Mouse (Mus musculus): ENCODE measurements around the gene Pbx1.

DNA sequence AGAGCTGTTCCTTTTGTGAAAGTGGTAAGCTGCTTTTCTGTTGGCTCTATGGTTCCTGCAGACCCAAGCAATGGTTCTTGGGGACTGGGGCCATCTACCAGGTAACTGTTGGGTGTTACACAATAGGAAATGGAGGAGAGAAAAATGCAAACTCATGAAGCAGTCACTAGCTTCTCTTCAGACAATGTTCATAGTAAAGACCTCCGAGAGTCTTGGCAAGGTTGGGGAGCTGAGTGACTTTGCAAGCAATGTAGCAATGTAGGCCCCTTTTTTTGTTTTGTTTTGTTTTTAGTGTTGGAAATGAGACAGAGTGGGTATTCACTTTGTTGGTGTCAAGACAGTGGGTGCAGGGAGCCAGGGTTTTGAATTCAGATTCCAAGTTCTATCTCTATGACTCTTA lies 198.9 kb downstream of the Pbx1 start:
- TF ChIP-seq GATA1 (IDR thresholded peaks at IDR 0.05; ENCODE audit: low read length) (no peak), TAL1 (IDR thresholded peaks at IDR 0.05; ENCODE audit: low read length) (no peak)
